Mouse (Mus musculus) heart, adult 2 months (tissue): ENCODE measurements around the gene Slc38a4. TPM values are rescaled to one million over a fixed set of nuclear protein-coding genes. Genes with fewer than 3 reads are reported as not detected.

Experiments
- DNase-seq, 2 experiments: peaks; one replicate each; pipeline ENCODE4 v3.0.0; 2021
- H3K27ac ChIP-seq: fragments of 200-600 bp; 2 replicates; pipeline ENCODE4 v1.8.1; 2022
- H3K27me3 ChIP-seq: fragments of 200-500 bp; 2 replicates; pipeline ENCODE4 v1.6.1; 2012; ENCODE audit warnings: mild to moderate bottlenecking, low read length, inconsistent platforms, mixed read lengths; ENCODE audit not compliant: control insufficient read depth, insufficient read depth
- H3K36me3 ChIP-seq: fragments of 200-500 bp; 2 replicates; pipeline ENCODE4 v1.6.1; 2012; ENCODE audit warnings: low read length, inconsistent platforms; ENCODE audit not compliant: control insufficient read depth, insufficient read depth
- H3K4me1 ChIP-seq: fragments of 200-500 bp; 2 replicates; pipeline ENCODE4 v1.6.1; 2011; ENCODE audit warnings: low read length; ENCODE audit not compliant: control insufficient read depth, insufficient read depth
- H3K4me3 ChIP-seq: fragments of 200-600 bp; 2 replicates; pipeline ENCODE4 v1.8.1; 2022
- H3K79me2 ChIP-seq: fragments of 200-500 bp; replicated peaks from 2 replicates; pipeline ENCODE4 v1.6.1; 2012; ENCODE audit warnings: mild to moderate bottlenecking, inconsistent platforms, low read length, moderate library complexity, mixed read lengths; ENCODE audit not compliant: control insufficient read depth, insufficient read depth
- H3K9ac ChIP-seq: fragments of 200-500 bp; 2 replicates; pipeline ENCODE4 v1.6.1; 2012; ENCODE audit warnings: low read depth, mild to moderate bottlenecking, control low read depth, inconsistent platforms, low read length, mixed read lengths
- CTCF ChIP-seq: fragments of 200-600 bp; IDR thresholded peaks from 2 replicates; pipeline ENCODE4 v1.8.1; 2022; ENCODE audit warnings: antibody characterized with exemption, mild to moderate bottlenecking, moderate library complexity
- EP300 ChIP-seq: fragments of 200-500 bp; IDR thresholded peaks from 2 replicates; pipeline ENCODE4 v1.6.1; 2011; ENCODE audit warnings: low read depth, low read length, control low read depth; ENCODE audit not compliant: insufficient read depth
- POLR2A ChIP-seq: fragments of 200-500 bp; IDR thresholded peaks from 2 replicates; pipeline ENCODE4 v1.6.1; 2011; ENCODE audit warnings: mild to moderate bottlenecking, low read depth, low read length, control low read depth; ENCODE audit not compliant: insufficient read depth
- WGBS: fragments of 180-500 bp; shearing (Covaris S2); methylation state at CpG from one replicate; pipeline ENCODE4 v1.1.7; 2018; 5-methylcytosine and 5-hydroxymethylcytosine counted together
- intact Hi-C: fragments of 180-260 bp; cut with DNase I; formaldehyde crosslinking; loops from one replicate; pipeline ENCODE4 v1.15.1; 2025
- polyA plus RNA-seq: library from polyadenylated mRNA; depleted of rRNA; stranded (reverse); fragments of >200 nt; gene quantifications from 2 replicates; pipeline ENCODE4 v1.2.3, GENCODE M21; 2012
- total RNA-seq, 2 experiments: library from RNA; stranded (reverse); gene quantifications; 2 replicates each; pipeline ENCODE4 v1.2.3; 2021

The Slc38a4 gene
- total and polyA plus RNA-seq, 3 experiments: 5.4 to 7.8 (median 6.0) TPM

GRCm38 (mm10) chr15:97020221-97020620 is 35.5 kb downstream of the Slc38a4 start:
- no peak overlapping the region for H3K9ac ChIP-seq
- no peaks in the 10 kb centered on the region for H3K36me3 ChIP-seq
- DNase-seq: no peak
- no peaks in the 10 kb centered on the region; the same call in 1 of the 2 replicates for H3K4me1 ChIP-seq
- TF ChIP-seq EP300: no peak
- TF ChIP-seq CTCF: no peak
- no peak for TF ChIP-seq POLR2A
- WGBS: 83% methylated on average over 6 of the region's 6 CpGs
- intact Hi-C loops: no loop called here
- H3K4me3 ChIP-seq: no peak overlapping the region
- no peaks in the 10 kb centered on the region for H3K27me3 ChIP-seq
- H3K27ac ChIP-seq: no peak overlapping the region
- no peaks in the 10 kb centered on the region for H3K79me2 ChIP-seq

GRCm38 (mm10) chr15:97019323-97019722 is 36.4 kb downstream of the Slc38a4 start:
- H3K4me1 ChIP-seq: peaks cover 2% of the 10 kb centered on the region; the same call in 1 of the 2 replicates
- WGBS: 89% methylated on average over 11 of the region's 11 CpGs
- H3K4me3 ChIP-seq: no peak overlapping the region
- no peaks in the 10 kb centered on the region for H3K36me3 ChIP-seq
- H3K27ac ChIP-seq: no peak overlapping the region
- H3K79me2 ChIP-seq: no peaks in the 10 kb centered on the region
- no peak for DNase-seq
- TF ChIP-seq POLR2A (no peak), EP300 (no peak), CTCF (no peak)
- intact Hi-C loops: no loop called here
- no peaks in the 10 kb centered on the region for H3K27me3 ChIP-seq
- no peak overlapping the region for H3K9ac ChIP-seq

GRCm38 (mm10) chr15:97017195-97017594 is 38.6 kb downstream of the Slc38a4 start:
- DNase-seq: no peak
- Histone ChIP-seq H3K79me2 (no peaks in the 10 kb centered on the region), H3K4me3 (no peak overlapping the region), H3K36me3 (no peaks in the 10 kb centered on the region), H3K27me3 (no peaks in the 10 kb centered on the region), H3K27ac (no peak overlapping the region), H3K4me1 (peaks cover 2% of the 10 kb centered on the region; the same call in 1 of the 2 replicates), H3K9ac (no peak overlapping the region)
- 91% methylated on average over 9 of the region's 9 CpGs for WGBS
- TF ChIP-seq CTCF (no peak), POLR2A (no peak)
- intact Hi-C loops: no loop called here

DNA sequence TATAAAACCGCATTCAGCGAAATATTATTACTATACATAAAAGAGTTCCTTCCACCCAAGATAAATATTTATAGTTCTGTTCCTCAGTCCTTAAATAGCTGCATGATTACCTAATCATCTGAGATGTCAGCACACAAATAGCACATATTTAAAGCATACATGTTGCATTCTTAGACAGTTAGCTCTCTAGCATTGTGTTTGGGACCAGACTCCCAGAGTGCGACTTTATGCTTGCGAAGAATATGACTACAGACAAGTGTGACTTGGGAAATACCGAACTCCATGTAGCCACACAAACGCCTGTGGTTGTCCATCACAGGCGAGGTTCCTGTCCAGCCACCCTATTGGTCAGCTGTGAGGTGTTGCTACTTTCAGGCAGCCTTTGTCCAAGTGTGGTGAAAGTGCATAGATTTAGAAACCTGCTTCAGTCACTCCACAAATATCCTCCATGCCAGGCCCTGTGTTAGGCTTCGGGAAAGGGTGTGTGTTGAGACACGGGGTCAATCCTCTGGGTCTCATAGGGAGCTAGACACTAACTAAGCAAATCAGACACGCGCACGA is 40.6 kb downstream of the Slc38a4 start:
- intact Hi-C loops: no loop called here
- no peaks in the 10 kb centered on the region for H3K79me2 ChIP-seq
- DNase-seq: no peak
- no peak overlapping the region for H3K4me3 ChIP-seq
- no peaks in the 10 kb centered on the region for H3K36me3 ChIP-seq
- TF ChIP-seq CTCF (no peak), POLR2A (no peak), EP300 (no peak)
- no peaks in the 10 kb centered on the region for H3K27me3 ChIP-seq
- H3K4me1 ChIP-seq: 0 out of 2 replicates have a peak, but pooled peaks cover 2% of the 10 kb centered on the region
- no peak overlapping the region for H3K9ac ChIP-seq
- no peak overlapping the region for H3K27ac ChIP-seq
- 73% methylated on average over 12 of the region's 12 CpGs for WGBS

- no peak overlapping the region for H3K4me3 ChIP-seq
- DNase-seq: no peak
- H3K36me3 ChIP-seq: no peaks in the 10 kb centered on the region
- no peaks in the 10 kb centered on the region for H3K79me2 ChIP-seq
- TF ChIP-seq POLR2A: no peak
- no peak for TF ChIP-seq EP300
- no peak for TF ChIP-seq CTCF
- WGBS: 81% methylated on average over 14 of the region's 14 CpGs
- 0 out of 2 replicates have a peak, but pooled peaks cover 2% of the 10 kb centered on the region for H3K4me1 ChIP-seq
- no peak overlapping the region for H3K27ac ChIP-seq
- no peaks in the 10 kb centered on the region for H3K27me3 ChIP-seq
- intact Hi-C loops: no loop called here
- no peak overlapping the region for H3K9ac ChIP-seq
These were observed 44.0 kb downstream of the Slc38a4 start for GRCm38 (mm10) chr15:97011599-97012372.

DNA sequence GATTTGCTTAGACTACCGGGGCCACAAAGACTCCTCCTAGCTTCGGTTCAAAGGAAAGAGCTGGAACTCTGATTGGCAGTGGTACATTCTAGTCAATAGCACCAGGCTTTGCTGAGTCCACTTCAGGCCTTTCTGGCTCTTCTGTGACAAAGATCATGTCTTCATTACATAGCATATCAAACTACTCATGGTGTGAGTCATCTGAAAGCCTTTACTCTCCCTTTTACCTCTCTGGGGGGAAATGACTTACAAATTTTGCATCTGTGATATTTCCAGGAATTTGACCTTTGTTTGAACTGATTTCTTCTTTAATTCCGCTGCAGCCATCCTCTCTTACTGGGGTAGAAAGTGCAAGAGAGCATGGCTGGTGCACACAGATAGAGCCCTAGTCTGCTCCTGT is 46.5 kb downstream of the Slc38a4 start:
- H3K9ac ChIP-seq: no peak overlapping the region
- 81% methylated on average over 3 of the region's 3 CpGs for WGBS
- TF ChIP-seq POLR2A (no peak), CTCF (no peak), EP300 (no peak)
- H3K27me3 ChIP-seq: no peaks in the 10 kb centered on the region
- no peak overlapping the region for H3K27ac ChIP-seq
- no peaks in the 10 kb centered on the region for H3K79me2 ChIP-seq
- no peaks in the 10 kb centered on the region for H3K36me3 ChIP-seq
- intact Hi-C loops: loop anchor here (5.0 kb wide), 1 partner anchor 38 kb away; no protein-coding TSS in a partner anchor
- no peak for DNase-seq
- no peak overlapping the region for H3K4me3 ChIP-seq
- H3K4me1 ChIP-seq: peaks cover 3% of the 10 kb centered on the region; the same call in 1 of the 2 replicates
